Mouse (Mus musculus): Measurements from ENCODE around the gene Fbxw5. TPM values are rescaled to one million over a fixed set of nuclear protein-coding genes. Genes with fewer than 3 reads are reported as not detected.

The Fbxw5 gene
- 10 to 100 TPM; 51.3 to 71.1 TPM for polyA plus RNA-seq (2017; shearing (Covaris generic))

DNA sequence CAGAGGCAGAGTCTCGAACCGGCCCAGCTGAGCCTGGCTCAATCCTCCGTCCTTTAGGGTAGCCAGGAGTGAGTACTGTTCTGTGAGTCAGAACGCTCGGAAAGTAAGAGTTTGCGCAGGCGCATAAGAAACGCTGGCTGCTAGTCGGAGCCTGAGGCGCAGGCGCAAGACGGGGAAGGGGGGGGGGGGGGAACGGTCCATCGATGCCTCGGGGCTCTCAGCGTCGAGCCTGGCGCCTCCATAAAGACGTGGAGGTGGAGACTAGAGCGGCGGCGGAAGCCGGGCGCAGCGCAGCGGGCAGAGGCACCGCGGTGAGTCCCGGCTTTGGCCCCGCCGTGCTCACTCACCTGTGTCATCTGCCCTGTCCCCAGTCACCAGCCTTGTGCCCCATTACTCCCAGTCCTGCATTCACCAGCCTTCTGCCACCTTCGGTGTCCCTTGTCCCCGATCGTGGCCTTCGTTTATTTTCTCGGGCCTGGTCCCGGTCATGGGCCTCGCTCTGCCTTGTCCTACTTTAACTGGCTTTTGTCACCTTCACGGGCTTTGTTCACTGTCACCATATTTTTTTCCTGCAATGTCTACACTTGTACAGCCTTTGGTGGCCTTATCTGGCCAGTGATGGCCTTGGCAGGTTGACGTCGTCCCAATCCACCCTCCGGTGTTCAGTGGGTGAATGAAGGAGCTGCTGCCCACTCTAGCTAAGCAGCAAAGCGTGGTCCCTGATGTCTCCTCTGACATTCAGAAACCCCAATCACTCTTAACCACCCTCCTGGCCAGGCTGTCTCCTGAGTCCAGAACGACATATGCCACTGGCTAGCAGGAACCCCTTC lies at the start of gene Fbxw5:
TSS of gene Fbxw5 (plus strand) at position 175 of the 830 bp plus-strand sequence.
- ATAC-seq, result peak; percentile 82

DNA sequence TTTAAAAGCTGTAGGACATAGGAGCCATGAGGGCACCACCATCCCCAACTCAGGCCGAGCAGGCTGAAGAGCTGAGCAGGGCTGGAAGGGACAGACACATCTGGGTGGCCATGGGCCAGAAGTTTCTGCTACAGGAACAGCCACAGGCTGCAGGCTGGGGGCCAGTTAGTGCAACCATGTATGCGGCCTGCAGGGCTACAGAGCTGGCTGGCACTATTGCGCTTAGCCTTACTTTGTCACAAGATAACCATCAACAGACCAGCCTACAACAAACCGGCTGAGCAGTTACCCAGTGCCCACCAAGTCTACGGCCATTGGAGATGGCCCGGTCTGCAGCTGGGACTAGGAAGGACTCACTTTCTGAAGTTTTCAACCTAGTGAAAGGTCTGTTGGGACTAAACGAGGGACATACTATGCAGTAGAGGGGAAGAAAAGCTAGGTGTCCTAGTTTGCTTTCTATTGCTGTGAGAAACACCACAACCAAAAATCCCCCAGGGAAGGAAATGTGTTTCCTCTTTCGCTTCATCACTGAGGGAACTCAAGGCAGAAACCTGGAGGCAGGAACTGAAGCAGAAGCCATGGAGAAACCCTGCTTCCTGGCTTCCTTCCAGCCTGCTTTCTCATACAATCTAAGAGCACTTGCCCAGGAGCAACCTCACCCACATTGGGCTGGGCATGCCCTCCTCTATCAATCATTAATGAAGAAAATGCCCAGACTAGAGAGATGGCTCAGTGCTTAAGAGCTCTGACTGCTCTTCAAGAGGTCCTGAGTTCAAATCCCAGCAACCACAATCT lies 49.5 kb upstream of the Fbxw5 start:
- ATAC-seq, result no peak

DNA sequence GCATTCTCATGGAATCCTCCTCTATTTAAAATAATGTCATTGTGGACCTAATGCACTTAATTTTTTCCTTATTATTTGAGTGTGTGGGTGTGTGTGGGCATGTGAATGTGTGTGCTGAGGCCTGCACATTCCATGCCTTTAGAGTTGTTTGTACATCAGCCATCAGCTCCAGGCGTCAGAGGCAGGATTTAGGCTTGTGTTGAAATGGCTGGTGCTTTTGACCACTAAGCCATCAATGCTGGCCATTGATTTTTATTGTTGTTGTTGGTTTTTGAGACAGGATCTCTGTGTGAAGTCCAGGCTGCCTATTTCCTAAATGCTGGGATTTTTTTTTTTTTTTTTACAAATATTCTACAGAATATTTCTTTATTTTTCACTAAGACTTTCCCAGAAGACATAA lies 47.6 kb upstream of the Fbxw5 start:
- no peak for ATAC-seq

DNA sequence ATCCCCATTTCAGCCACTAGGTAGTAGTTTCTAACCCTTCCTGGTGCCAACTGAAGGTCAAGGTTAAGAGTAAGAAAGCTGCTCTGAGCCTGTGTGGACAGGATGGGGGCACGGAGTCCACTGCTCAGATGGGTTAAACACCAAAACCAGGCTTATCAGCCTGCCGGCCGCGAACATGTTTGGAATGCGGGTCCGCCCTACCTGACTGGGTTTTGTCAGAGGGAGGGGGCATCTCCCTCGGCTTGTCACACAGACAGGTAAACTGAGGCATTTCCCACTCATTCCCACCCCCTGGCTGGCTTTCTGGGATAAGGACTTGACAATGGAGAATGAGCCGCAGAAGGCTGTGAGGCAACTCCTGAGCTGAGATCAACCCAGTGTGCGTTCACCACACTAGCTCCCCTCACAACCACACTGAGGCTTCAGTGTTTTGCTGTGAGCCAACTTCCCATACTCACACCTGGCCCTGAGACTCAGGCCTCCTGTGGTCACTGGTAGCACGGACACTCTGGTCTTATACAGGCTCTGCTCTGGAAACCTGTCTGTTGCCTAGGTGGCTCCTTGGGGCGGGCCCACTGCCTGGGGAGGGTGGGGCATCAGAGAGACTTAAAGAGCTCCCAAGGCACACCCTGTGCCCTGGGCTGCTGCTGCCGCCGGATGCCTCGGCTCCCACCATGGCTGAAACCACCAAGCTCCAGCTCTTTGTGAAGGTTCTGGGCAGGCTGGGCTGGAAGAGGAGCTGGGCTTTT lies 44.2 kb upstream of the Fbxw5 start, which contains the start of gene Clic3:
TSS of gene Clic3 (plus strand) at position 634 of the 749 bp plus-strand sequence.
- no peak for ATAC-seq

GRCm38 (mm10) chr2:25457022-25457896 lies 43.3 kb upstream of the Fbxw5 start:
- no peak for ATAC-seq

- no peak for ATAC-seq
Measured at GRCm38 (mm10) chr2:25458911-25459310, 41.6 kb upstream of the Fbxw5 start.

DNA sequence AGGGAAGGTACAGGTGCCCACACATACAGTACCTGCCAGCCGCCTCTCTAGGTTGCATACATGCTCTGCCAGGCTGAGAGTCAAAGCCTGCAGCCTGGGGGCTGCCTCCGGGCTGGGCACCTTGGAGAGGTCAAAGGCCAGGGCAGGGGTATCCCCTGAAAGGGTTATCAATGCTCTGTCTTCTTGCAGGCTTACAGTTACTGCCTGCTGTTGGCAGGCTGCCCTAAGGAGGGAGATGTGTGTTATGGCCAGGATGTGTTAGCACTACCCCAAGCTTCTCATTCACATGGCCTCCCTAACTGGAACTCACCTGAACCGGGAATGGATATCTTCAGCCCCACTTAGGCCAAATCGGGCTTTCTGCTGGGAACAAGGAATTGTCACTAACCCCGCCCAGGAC lies 40.4 kb upstream of the Fbxw5 start:
- no peak for ATAC-seq

- ATAC-seq, result peak; percentile 84
Measured at GRCm38 (mm10) chr2:25460551-25461309, 39.8 kb upstream of the Fbxw5 start, which contains the start of gene Paxx. Paxx (minus strand) TSS chr2:25461094.

- no peak for ATAC-seq
Measured at GRCm38 (mm10) chr2:25461407-25461806, 39.1 kb upstream of the Fbxw5 start.

DNA sequence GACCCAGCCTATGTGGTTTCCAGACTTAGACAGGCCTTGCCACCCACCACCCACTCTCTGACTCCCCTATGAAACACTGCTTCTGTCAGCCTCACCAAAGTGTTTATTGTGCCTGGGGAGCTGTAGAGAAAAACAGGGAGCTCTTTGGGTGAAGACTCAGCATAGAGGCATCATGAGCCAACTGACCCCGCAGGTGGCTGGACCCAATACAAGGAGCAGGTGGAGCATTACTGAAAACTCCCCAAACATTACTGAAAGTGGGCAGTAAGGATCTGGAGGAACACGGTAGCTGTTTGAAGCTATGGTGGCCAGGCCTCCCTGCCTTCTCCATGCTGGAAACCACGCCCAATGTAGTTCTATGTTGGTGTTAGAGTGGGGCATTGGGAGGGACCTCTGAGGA lies 36.9 kb upstream of the Fbxw5 start:
- ATAC-seq, result no peak

- ATAC-seq, result no peak
Measured at GRCm38 (mm10) chr2:25465256-25465655, 35.3 kb upstream of the Fbxw5 start.

DNA sequence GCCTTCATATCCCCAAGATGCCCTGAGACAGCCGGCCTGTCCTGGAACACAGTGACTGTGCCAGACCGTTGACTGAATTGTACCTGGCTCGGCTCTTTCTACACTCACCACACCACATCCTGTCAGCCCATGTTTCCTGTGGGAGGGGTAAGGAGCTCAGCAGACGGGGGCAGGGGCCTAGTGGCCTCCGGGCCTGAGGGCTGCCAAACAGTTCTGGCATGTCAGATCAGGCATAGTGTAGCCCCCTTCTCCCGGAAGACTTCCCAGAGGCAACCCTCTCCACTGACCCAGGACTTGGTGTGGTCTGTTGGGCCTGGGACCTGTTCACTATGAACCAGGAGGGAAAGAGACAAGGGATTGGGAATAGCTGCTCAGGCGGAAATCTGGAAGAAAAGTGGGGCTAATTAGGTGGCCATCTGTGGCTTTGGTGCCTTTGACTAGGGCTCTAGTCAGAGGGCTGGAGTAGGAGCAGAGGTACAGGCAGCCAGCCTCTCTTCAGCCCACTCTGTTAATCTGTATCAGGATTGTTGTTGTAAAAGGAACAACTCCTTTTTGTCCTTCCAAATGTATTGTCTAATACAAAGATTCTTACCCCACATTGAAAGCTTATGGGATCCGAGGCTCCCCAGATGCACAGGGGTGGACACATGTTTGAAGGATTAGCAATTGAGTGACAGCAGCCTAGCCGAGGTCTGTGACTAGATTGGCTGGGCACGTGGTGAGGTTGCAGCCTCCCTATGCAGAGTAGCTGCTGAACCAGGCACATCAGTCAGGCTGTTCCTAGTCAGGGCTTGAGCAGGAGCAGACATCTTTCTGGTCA lies 34.5 kb upstream of the Fbxw5 start:
- ATAC-seq, result peak; percentile 85

GRCm38 (mm10) chr2:25467606-25468303 lies 32.8 kb upstream of the Fbxw5 start:
- ATAC-seq, result no peak

DNA sequence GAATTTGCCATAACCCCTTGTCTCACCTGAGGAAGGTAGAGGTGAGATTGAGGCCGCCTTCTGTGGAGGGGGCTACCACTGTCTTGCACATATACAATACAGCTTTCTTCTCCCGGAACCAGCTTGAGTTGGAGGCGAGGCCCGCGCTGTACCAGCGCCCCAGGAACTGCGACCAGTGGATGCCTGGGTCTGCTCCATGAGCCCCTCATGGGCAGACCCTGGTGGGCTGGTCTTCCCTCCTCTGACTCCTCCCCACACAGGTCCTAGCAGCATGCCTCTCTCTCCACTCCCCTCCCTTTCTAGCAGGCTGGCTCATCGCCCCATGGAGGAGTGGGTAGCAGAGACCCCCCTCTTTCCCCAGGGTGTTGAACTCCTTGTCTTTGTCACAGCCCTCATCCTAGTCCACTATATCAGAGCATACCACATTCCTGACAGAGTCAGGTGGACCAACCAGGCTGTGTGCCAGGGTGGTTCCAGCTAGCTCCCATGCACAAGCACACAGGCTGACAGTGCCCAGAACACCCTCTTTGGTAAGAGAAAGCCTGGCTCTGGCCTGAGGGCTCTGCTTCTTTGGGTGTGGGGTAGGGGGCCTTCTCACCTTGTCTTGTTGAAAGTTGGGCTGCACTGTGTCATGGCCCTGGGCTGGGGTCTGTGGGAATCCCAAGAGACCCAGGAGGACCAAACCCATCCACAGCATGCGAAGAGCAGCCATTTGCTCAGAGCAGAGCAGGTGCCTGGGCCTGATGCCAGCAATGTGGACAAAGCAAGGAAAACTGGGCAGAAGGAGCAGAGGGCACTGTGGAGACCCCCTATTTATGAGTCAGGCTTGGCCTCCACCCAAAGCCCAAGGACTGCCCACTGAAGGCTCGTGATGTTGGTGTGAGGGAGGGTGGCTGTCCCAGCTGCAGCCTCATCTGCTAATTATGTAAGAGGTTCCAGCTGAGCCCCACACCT lies 31.3 kb upstream of the Fbxw5 start:
- ATAC-seq, result no peak

DNA sequence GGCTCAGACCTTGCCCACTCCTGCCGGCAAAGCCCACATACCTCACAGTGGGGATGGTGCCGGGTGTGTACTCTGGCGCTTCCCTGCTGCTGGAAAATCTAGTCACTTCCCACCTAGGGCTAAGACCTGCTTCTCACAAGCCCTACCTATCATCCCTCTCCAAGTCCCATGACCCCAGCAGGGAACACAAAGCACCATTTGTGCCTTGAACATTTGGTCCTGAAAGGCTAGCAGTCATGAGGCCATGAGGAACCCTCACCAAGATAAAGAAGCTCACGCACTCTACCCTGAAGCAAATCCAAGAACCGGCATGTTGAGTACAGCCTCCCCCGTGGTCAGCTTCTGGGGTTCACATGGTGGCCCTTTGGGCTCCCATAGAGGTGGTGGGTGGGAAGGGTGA lies 30.6 kb upstream of the Fbxw5 start, which contains the start of gene Ptgds:
TSS of gene Ptgds (minus strand) at position 78 of the 400 bp plus-strand sequence.
- ATAC-seq, result no peak

DNA sequence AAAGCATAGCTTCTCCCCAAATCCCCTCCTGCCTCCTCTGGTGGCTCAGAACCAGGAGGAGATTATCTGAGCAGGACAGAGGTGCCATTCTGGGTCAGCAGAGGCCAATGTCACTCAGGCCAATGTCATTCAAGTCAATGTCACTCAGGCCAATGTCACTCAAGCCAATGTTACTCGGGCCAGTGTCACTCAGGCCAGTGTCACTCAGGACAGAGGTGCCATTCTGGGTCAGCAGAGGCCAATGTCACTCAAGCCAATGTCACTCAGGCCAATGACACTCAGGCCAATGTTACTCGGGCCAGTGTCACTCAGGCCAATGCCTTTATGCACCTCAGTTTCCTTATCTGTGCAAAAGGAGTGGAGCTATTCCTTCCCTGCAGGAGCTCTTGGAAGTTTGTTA lies 28.0 kb upstream of the Fbxw5 start:
- no peak for ATAC-seq

DNA sequence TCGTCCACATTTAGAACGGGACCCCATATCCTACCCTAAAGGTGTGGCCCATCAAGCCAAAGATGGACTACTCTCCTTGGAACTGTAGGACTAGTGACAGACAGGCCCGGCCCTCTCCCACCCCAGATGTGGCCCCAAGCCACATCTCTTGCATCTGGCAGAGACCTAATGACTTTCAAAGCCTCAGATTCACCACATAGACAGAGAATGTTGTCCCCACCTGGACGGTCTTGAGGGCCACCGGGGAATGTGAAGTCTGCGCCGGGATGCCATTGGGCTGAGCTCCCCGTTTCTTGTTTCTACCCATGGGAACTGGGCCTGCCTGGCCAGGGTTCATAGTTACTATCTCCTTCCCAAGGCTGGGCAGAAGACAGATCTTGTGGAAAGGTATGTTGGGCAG lies 23.0 kb upstream of the Fbxw5 start:
- no peak for ATAC-seq
